Mouse (Mus musculus): Measurements from ENCODE around the gene Amz1.

The Amz1 gene

GRCm38 (mm10) chr5:140726062-140726839 lies 2.3 kb downstream of the Amz1 start:
- peak in 1 of 2 experiments; percentile 19 for DNase-seq

GRCm38 (mm10) chr5:140726946-140727740 lies 3.2 kb downstream of the Amz1 start:
- no peak for DNase-seq

GRCm38 (mm10) chr5:140731040-140731797 lies 7.3 kb downstream of the Amz1 start:
- DNase-seq: no peak

GRCm38 (mm10) chr5:140732195-140732594 lies 8.3 kb downstream of the Amz1 start:
- no peak for DNase-seq

GRCm38 (mm10) chr5:140733336-140733735 lies 9.4 kb downstream of the Amz1 start:
- no peak for DNase-seq

GRCm38 (mm10) chr5:140735297-140735696 lies 11.4 kb downstream of the Amz1 start:
- no peak for DNase-seq

- DNase-seq: no peak
These were observed 12.2 kb downstream of the Amz1 start for GRCm38 (mm10) chr5:140736166-140736565.

- DNase-seq: no peak
These were observed 15.9 kb downstream of the Amz1 start for GRCm38 (mm10) chr5:140739813-140740212.

- DNase-seq: no peak
These were observed 17.1 kb downstream of the Amz1 start for GRCm38 (mm10) chr5:140741040-140741439.

GRCm38 (mm10) chr5:140741877-140742276 lies 17.9 kb downstream of the Amz1 start:
- no peak for DNase-seq

- DNase-seq: no peak
These were observed 19.8 kb downstream of the Amz1 start for GRCm38 (mm10) chr5:140743706-140744131.

- no peak for DNase-seq
These were observed 24.5 kb downstream of the Amz1 start for GRCm38 (mm10) chr5:140748425-140748824.

- DNase-seq: peak; percentile 78 to 80
These were observed 25.3 kb downstream of the Amz1 start for GRCm38 (mm10) chr5:140749062-140749875.

- peak in 1 of 2 experiments; percentile 29 for DNase-seq
These were observed 27.0 kb downstream of the Amz1 start for GRCm38 (mm10) chr5:140750925-140751324.

GRCm38 (mm10) chr5:140752041-140752440 lies 28.1 kb downstream of the Amz1 start:
- DNase-seq: no peak

GRCm38 (mm10) chr5:140752639-140753038 lies 28.7 kb downstream of the Amz1 start:
- no peak for DNase-seq

GRCm38 (mm10) chr5:140753223-140753622 lies 29.3 kb downstream of the Amz1 start:
- no peak for DNase-seq

- no peak for DNase-seq
These were observed 34.9 kb downstream of the Amz1 start for GRCm38 (mm10) chr5:140758864-140759263.

- no peak for DNase-seq
These were observed 38.6 kb downstream of the Amz1 start for GRCm38 (mm10) chr5:140762540-140762939.

- no peak for DNase-seq
These were observed 41.1 kb downstream of the Amz1 start for GRCm38 (mm10) chr5:140764921-140765613.

- DNase-seq: no peak
These were observed 42.6 kb downstream of the Amz1 start for GRCm38 (mm10) chr5:140766566-140766965.

- DNase-seq: peak; percentile 42 to 45
These were observed 43.8 kb downstream of the Amz1 start for GRCm38 (mm10) chr5:140767704-140768141.
